Mouse (Mus musculus): ENCODE measurements at regions not wholly inside any gene's neighbourhood (a gene's known extent, or its start where the extent isn't known, plus 50 kb on each side); places are given as distances from the start of the nearest gene placed in this dataset.

GRCm38 (mm10) chr1:183904564-183904963 lies 108.5 kb upstream of the Dusp10 start:
- H3K4me3 ChIP-seq (ENCODE audit: low read depth, low read length), result no peak overlapping the region
- no peak for ATAC-seq (replicated peaks; ENCODE audit: insufficient number of reproducible peaks, low FRiP score, low TSS enrichment, low read depth)
- 88% methylated on average over 7 of the region's 7 CpGs for WGBS
- no peak for DNase-seq (ENCODE audit: low spot score)
- H3K4me2 ChIP-seq (ENCODE audit: low read depth, low read length), result no peak overlapping the region
- H3K27me3 ChIP-seq (ENCODE audit: control insufficient read depth, insufficient read depth, low read length), result no peaks in the 10 kb centered on the region
- no peak overlapping the region for H3K9ac ChIP-seq (replicated peaks; ENCODE audit: low read length)
- H3K36me3 ChIP-seq (replicated peaks; ENCODE audit: control insufficient read depth, insufficient read depth, low read depth, low read length), result no peaks in the 10 kb centered on the region
- H3K9me3 ChIP-seq (replicated peaks; ENCODE audit: control insufficient read depth, low read length), result no peaks in the 10 kb centered on the region
- no peaks in the 10 kb centered on the region for H3K4me1 ChIP-seq (ENCODE audit: control insufficient read depth, insufficient read depth, low read length)
- no peak overlapping the region for H3K27ac ChIP-seq (replicated peaks; ENCODE audit: low read depth, low read length)

- no peak for ATAC-seq (replicated peaks; ENCODE audit: insufficient number of reproducible peaks, low FRiP score, low TSS enrichment, low read depth)
- H3K4me1 ChIP-seq (ENCODE audit: control insufficient read depth, insufficient read depth, low read length), result no peaks in the 10 kb centered on the region
- DNase-seq (ENCODE audit: low spot score), result no peak
- no peaks in the 10 kb centered on the region for H3K9me3 ChIP-seq (replicated peaks; ENCODE audit: control insufficient read depth, low read length)
- H3K27ac ChIP-seq (replicated peaks; ENCODE audit: low read depth, low read length), result no peak overlapping the region
- H3K27me3 ChIP-seq (ENCODE audit: control insufficient read depth, insufficient read depth, low read length), result no peaks in the 10 kb centered on the region
- 81% methylated on average over 11 of the region's 11 CpGs for WGBS
- H3K4me3 ChIP-seq (ENCODE audit: low read depth, low read length), result no peak overlapping the region
- H3K36me3 ChIP-seq (replicated peaks; ENCODE audit: control insufficient read depth, insufficient read depth, low read depth, low read length), result no peaks in the 10 kb centered on the region
- no peak overlapping the region for H3K4me2 ChIP-seq (ENCODE audit: low read depth, low read length)
- H3K9ac ChIP-seq (replicated peaks; ENCODE audit: low read length), result no peak overlapping the region
Observed at GRCm38 (mm10) chr1:183905345-183906142, 107.6 kb upstream of the Dusp10 start.

- no peak overlapping the region for H3K4me3 ChIP-seq (ENCODE audit: low read depth, low read length)
- ATAC-seq (replicated peaks; ENCODE audit: insufficient number of reproducible peaks, low FRiP score, low TSS enrichment, low read depth) (no peak), DNase-seq (ENCODE audit: low spot score) (peak; percentile 49)
- no peaks in the 10 kb centered on the region for H3K27me3 ChIP-seq (ENCODE audit: control insufficient read depth, insufficient read depth, low read length)
- no peak overlapping the region for H3K27ac ChIP-seq (replicated peaks; ENCODE audit: low read depth, low read length)
- WGBS, result 64% methylated on average over 3 of the region's 3 CpGs
- H3K9ac ChIP-seq (replicated peaks; ENCODE audit: low read length), result no peak overlapping the region
- H3K9me3 ChIP-seq (replicated peaks; ENCODE audit: control insufficient read depth, low read length), result no peaks in the 10 kb centered on the region
- H3K4me2 ChIP-seq (ENCODE audit: low read depth, low read length), result no peak overlapping the region
- H3K4me1 ChIP-seq (ENCODE audit: control insufficient read depth, insufficient read depth, low read length), result no peaks in the 10 kb centered on the region
- H3K36me3 ChIP-seq (replicated peaks; ENCODE audit: control insufficient read depth, insufficient read depth, low read depth, low read length), result no peaks in the 10 kb centered on the region
Observed at GRCm38 (mm10) chr1:183917656-183918055, 95.4 kb upstream of the Dusp10 start.

GRCm38 (mm10) chr1:183921262-183921661 lies 91.8 kb upstream of the Dusp10 start:
- H3K9ac ChIP-seq (replicated peaks; ENCODE audit: low read length), result no peak overlapping the region
- no peaks in the 10 kb centered on the region for H3K27me3 ChIP-seq (ENCODE audit: control insufficient read depth, insufficient read depth, low read length)
- no peaks in the 10 kb centered on the region for H3K4me1 ChIP-seq (ENCODE audit: control insufficient read depth, insufficient read depth, low read length)
- 83% methylated on average over 2 of the region's 2 CpGs for WGBS
- no peak overlapping the region for H3K4me3 ChIP-seq (ENCODE audit: low read depth, low read length)
- no peak overlapping the region for H3K27ac ChIP-seq (replicated peaks; ENCODE audit: low read depth, low read length)
- ATAC-seq (replicated peaks; ENCODE audit: insufficient number of reproducible peaks, low FRiP score, low TSS enrichment, low read depth) (no peak), DNase-seq (ENCODE audit: low spot score) (no peak)
- no peaks in the 10 kb centered on the region for H3K36me3 ChIP-seq (replicated peaks; ENCODE audit: control insufficient read depth, insufficient read depth, low read depth, low read length)
- H3K4me2 ChIP-seq (ENCODE audit: low read depth, low read length), result no peak overlapping the region
- no peaks in the 10 kb centered on the region for H3K9me3 ChIP-seq (replicated peaks; ENCODE audit: control insufficient read depth, low read length)

GRCm38 (mm10) chr1:183928539-183928938 lies 84.6 kb upstream of the Dusp10 start:
- no peaks in the 10 kb centered on the region for H3K36me3 ChIP-seq (replicated peaks; ENCODE audit: control insufficient read depth, insufficient read depth, low read depth, low read length)
- no peaks in the 10 kb centered on the region for H3K9me3 ChIP-seq (replicated peaks; ENCODE audit: control insufficient read depth, low read length)
- 29% methylated on average over 4 of the region's 4 CpGs for WGBS
- H3K27me3 ChIP-seq (ENCODE audit: control insufficient read depth, insufficient read depth, low read length), result no peaks in the 10 kb centered on the region
- no peak overlapping the region for H3K4me2 ChIP-seq (ENCODE audit: low read depth, low read length)
- H3K4me3 ChIP-seq (ENCODE audit: low read depth, low read length), result no peak overlapping the region
- no peaks in the 10 kb centered on the region for H3K4me1 ChIP-seq (ENCODE audit: control insufficient read depth, insufficient read depth, low read length)
- DNase-seq (ENCODE audit: low spot score), result peak; percentile 23
- no peak overlapping the region for H3K27ac ChIP-seq (replicated peaks; ENCODE audit: low read depth, low read length)
- no peak; the same call in 1 of the 2 replicates for ATAC-seq (replicated peaks; ENCODE audit: insufficient number of reproducible peaks, low FRiP score, low TSS enrichment, low read depth)
- H3K9ac ChIP-seq (replicated peaks; ENCODE audit: low read length), result no peak overlapping the region

- 82% methylated on average over 4 of the region's 4 CpGs for WGBS
Observed at GRCm38 (mm10) chr1:183930363-183930982, 82.6 kb upstream of the Dusp10 start.

GRCm38 (mm10) chr1:183931141-183931540 lies 82.0 kb upstream of the Dusp10 start:
- H3K9me3 ChIP-seq (replicated peaks; ENCODE audit: control insufficient read depth, low read length), result no peaks in the 10 kb centered on the region
- H3K4me3 ChIP-seq (ENCODE audit: low read depth, low read length), result no peak overlapping the region
- H3K4me1 ChIP-seq (ENCODE audit: control insufficient read depth, insufficient read depth, low read length), result no peaks in the 10 kb centered on the region
- H3K36me3 ChIP-seq (replicated peaks; ENCODE audit: control insufficient read depth, insufficient read depth, low read depth, low read length), result no peaks in the 10 kb centered on the region
- H3K27ac ChIP-seq (replicated peaks; ENCODE audit: low read depth, low read length), result no peak overlapping the region
- H3K27me3 ChIP-seq (ENCODE audit: control insufficient read depth, insufficient read depth, low read length), result no peaks in the 10 kb centered on the region
- no peak overlapping the region for H3K9ac ChIP-seq (replicated peaks; ENCODE audit: low read length)
- WGBS, result 83% methylated on average over 3 of the region's 3 CpGs
- no peak overlapping the region for H3K4me2 ChIP-seq (ENCODE audit: low read depth, low read length)
- no peak for ATAC-seq (replicated peaks; ENCODE audit: insufficient number of reproducible peaks, low FRiP score, low TSS enrichment, low read depth)
- no peak for DNase-seq (ENCODE audit: low spot score)

More at GRCm38 (mm10) chr1:183930363-183930982, 82.6 kb upstream of the Dusp10 start:
- no peak overlapping the region for H3K9ac ChIP-seq (replicated peaks; ENCODE audit: low read length)
- no peak overlapping the region for H3K4me2 ChIP-seq (ENCODE audit: low read depth, low read length)
- no peaks in the 10 kb centered on the region for H3K9me3 ChIP-seq (replicated peaks; ENCODE audit: control insufficient read depth, low read length)
- no peak overlapping the region for H3K4me3 ChIP-seq (ENCODE audit: low read depth, low read length)
- no peak overlapping the region for H3K27ac ChIP-seq (replicated peaks; ENCODE audit: low read depth, low read length)
- no peaks in the 10 kb centered on the region for H3K27me3 ChIP-seq (ENCODE audit: control insufficient read depth, insufficient read depth, low read length)
- DNase-seq (ENCODE audit: low spot score), result no peak
- H3K36me3 ChIP-seq (replicated peaks; ENCODE audit: control insufficient read depth, insufficient read depth, low read depth, low read length), result no peaks in the 10 kb centered on the region
- H3K4me1 ChIP-seq (ENCODE audit: control insufficient read depth, insufficient read depth, low read length), result no peaks in the 10 kb centered on the region
- ATAC-seq (replicated peaks; ENCODE audit: insufficient number of reproducible peaks, low FRiP score, low TSS enrichment, low read depth), result no peak

- Histone ChIP-seq H3K27me3 (ENCODE audit: control insufficient read depth, insufficient read depth, low read length) (no peaks in the 10 kb centered on the region), H3K4me3 (ENCODE audit: low read depth, low read length) (no peak overlapping the region), H3K4me2 (ENCODE audit: low read depth, low read length) (no peak overlapping the region), H3K36me3 (replicated peaks; ENCODE audit: control insufficient read depth, insufficient read depth, low read depth, low read length) (no peaks in the 10 kb centered on the region), H3K9ac (replicated peaks; ENCODE audit: low read length) (no peak overlapping the region), H3K9me3 (replicated peaks; ENCODE audit: control insufficient read depth, low read length) (no peaks in the 10 kb centered on the region), H3K27ac (replicated peaks; ENCODE audit: low read depth, low read length) (no peak overlapping the region), H3K4me1 (ENCODE audit: control insufficient read depth, insufficient read depth, low read length) (no peaks in the 10 kb centered on the region)
- DNase-seq (ENCODE audit: low spot score) (no peak), ATAC-seq (replicated peaks; ENCODE audit: insufficient number of reproducible peaks, low FRiP score, low TSS enrichment, low read depth) (no peak)
- 65% methylated on average over 2 of the region's 2 CpGs for WGBS
Observed at GRCm38 (mm10) chr1:183933845-183934244, 79.3 kb upstream of the Dusp10 start.

Data from embryonic facial prominence, embryonic 11.5 days (tissue).